Mouse (Mus musculus) liver, postnatal 0 days (tissue): ENCODE measurements around the gene Zscan4-ps1. TPM values are rescaled to one million over a fixed set of nuclear protein-coding genes. Genes with fewer than 3 reads are reported as not detected.
"Not testable (repeated sequence)": the region's sequence is repeated elsewhere in the genome, so short reads cannot be mapped to it uniquely, and the experiment has no call there.

Experiments
- ATAC-seq: fragments of 200-750 bp; cut with Nextera tagmentation; 2 replicates; pipeline ENCODE4 v1.8.0; 2017; ENCODE audit warnings: mild to moderate bottlenecking, moderate library complexity
- DNase-seq: peaks from one replicate; pipeline ENCODE4 v3.0.0-alpha.2; 2016
- H3K27ac ChIP-seq: fragments of 300-500 bp; sonication (generic); 2 replicates; pipeline ENCODE4 v1.5.1; 2014; ENCODE audit warnings: antibody characterized with exemption, moderate library complexity, mild to moderate bottlenecking, low read depth
- H3K27me3 ChIP-seq: fragments of 300-500 bp; sonication (generic); 2 replicates; pipeline ENCODE4 v1.6.1; 2014; ENCODE audit warnings: low read length, control low read depth, mixed read lengths; ENCODE audit not compliant: insufficient read depth
- H3K36me3 ChIP-seq: fragments of 300-500 bp; sonication (generic); replicated peaks from 2 replicates; pipeline ENCODE4 v1.6.1; 2014; ENCODE audit warnings: mild to moderate bottlenecking, control low read depth, low read length, moderate library complexity, mixed read lengths; ENCODE audit not compliant: insufficient read depth
- H3K4me1 ChIP-seq: fragments of 300-500 bp; sonication (generic); 2 replicates; pipeline ENCODE4 v1.6.1; 2014; ENCODE audit warnings: antibody characterized with exemption, mild to moderate bottlenecking, control low read depth; ENCODE audit not compliant: insufficient read depth
- H3K4me2 ChIP-seq: fragments of 300-500 bp; sonication (generic); 2 replicates; pipeline ENCODE4 v1.6.1; 2014; ENCODE audit warnings: low read depth, mild to moderate bottlenecking, low read length, moderate library complexity, mixed read lengths
- H3K4me3 ChIP-seq: fragments of 300-500 bp; sonication (generic); 2 replicates; pipeline ENCODE4 v1.5.1; 2014; ENCODE audit warnings: low read depth, low read length
- H3K9ac ChIP-seq: fragments of 300-500 bp; sonication (generic); replicated peaks from 2 replicates; pipeline ENCODE4 v1.6.1; 2014; ENCODE audit warnings: mild to moderate bottlenecking, moderate library complexity
- H3K9me3 ChIP-seq: fragments of 300-500 bp; sonication (generic); 2 replicates; pipeline ENCODE4 v1.6.1; 2016; ENCODE audit warnings: mild to moderate bottlenecking, control low read depth, low read length, mixed read lengths
- WGBS: fragments of 180-500 bp; shearing (Covaris S2); extraction: QIAGEN DNeasy Blood & Tissue Kit; methylation state at CpG from one replicate; pipeline ENCODE4 v1.1.7; 2014; ENCODE audit not compliant: insufficient replicate concordance; 5-methylcytosine and 5-hydroxymethylcytosine counted together
- polyA plus RNA-seq: library from polyadenylated mRNA; unstranded; fragments of >200 nt; fragmentation: Nextera tagmentation; extraction: Ambion mirVana; gene quantifications from 2 replicates; pipeline ENCODE4 v1.2.1, GENCODE M21; 2015

The Zscan4-ps1 gene
- not detected in 2 replicates for polyA plus RNA-seq

DNA sequence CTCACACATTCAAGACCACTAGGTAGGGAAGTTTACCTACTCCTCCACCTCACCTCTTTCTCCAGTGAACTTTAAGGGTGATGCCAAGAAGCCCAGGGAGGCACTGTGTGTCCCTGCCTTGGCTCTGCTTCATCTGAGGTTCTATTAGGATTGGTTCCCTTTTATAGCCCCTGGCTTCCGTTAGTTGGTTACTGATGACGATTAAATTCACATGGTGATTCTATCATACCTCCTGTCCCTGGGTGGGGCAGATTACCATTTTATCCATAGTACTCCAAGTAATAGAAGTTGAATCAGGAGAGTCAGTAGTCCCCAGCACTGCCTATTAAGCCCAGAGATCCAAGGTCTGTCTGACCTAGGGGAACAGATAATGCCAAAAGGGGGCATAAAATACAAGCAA, at the start of gene Zscan4-ps1:
TSS of gene Zscan4-ps1 (minus strand) at position 101 of the 400 bp plus-strand sequence.
- H3K9me3 ChIP-seq, DNase-seq, H3K36me3 ChIP-seq, H3K27ac ChIP-seq, H3K4me2 ChIP-seq, ATAC-seq, H3K27me3 ChIP-seq, H3K4me1 ChIP-seq, H3K9ac ChIP-seq, H3K4me3 ChIP-seq: not testable (repeated sequence)
- WGBS: 69% methylated on average over 2 of the region's 2 CpGs

Other genes starting within 250 kb of the Zscan4-ps1 start
- gene Zscan4b, start 164.6 kb downstream of the Zscan4-ps1 start, polyA plus RNA-seq: not detected in 2 replicates
- gene Zscan4c, start 63.9 kb downstream of the Zscan4-ps1 start, polyA plus RNA-seq: not detected in 2 replicates
- gene Zscan4d, start 96.5 kb upstream of the Zscan4-ps1 start, polyA plus RNA-seq: not detected in 2 replicates
- not detected in 2 replicates for gene Zscan4e, start 241.0 kb upstream of the Zscan4-ps1 start, polyA plus RNA-seq